Mouse (Mus musculus): Measurements from ENCODE around the gene Phip. TPM values are rescaled to one million over a fixed set of nuclear protein-coding genes. Genes with fewer than 3 reads are reported as not detected.

The Phip gene
- polyA plus RNA-seq (2014; fragmentation: Nextera tagmentation; extraction: Ambion mirVana): 144 and 145 TPM in 2 replicates

- no peaks in the 10 kb centered on the region for H3K27me3 ChIP-seq (ENCODE audit: control insufficient read depth, insufficient read depth, low read length)
- H3K9ac ChIP-seq (ENCODE audit: low read length): peak within 1 kb of the TSS; percentile 99
- 0 out of 2 replicates have a peak, but pooled peaks cover 2% of the 10 kb centered on the region for H3K4me1 ChIP-seq (ENCODE audit: control insufficient read depth, insufficient read depth, low read length)
- H3K4me3 ChIP-seq (ENCODE audit: low read depth, low read length): peak within 1 kb of the TSS; percentile 84
- DNase-seq (ENCODE audit: low spot score): peak; percentile 94
- no peaks in the 10 kb centered on the region for H3K9me3 ChIP-seq (ENCODE audit: control insufficient read depth, low read length)
- H3K27ac ChIP-seq (replicated peaks; ENCODE audit: low read depth, low read length): peak within 1 kb of the TSS; percentile 99
- WGBS: under 1% methylated on average over 64 of the region's 79 CpGs
- H3K4me2 ChIP-seq (ENCODE audit: low read depth, severe bottlenecking): peak within 1 kb of the TSS; percentile 46
- ATAC-seq (ENCODE audit: insufficient number of reproducible peaks, low FRiP score, low TSS enrichment, low read depth): peak; percentile 86
- no peaks in the 10 kb centered on the region for H3K36me3 ChIP-seq (ENCODE audit: control insufficient read depth, insufficient read depth, low read length)
These were observed at the start of gene Phip for GRCm38 (mm10) chr9:82975342-82976215. Phip (minus strand) TSS chr9:82975516.

GRCm38 (mm10) chr9:83023724-83024123, 48.4 kb upstream of the Phip start:
- DNase-seq (ENCODE audit: low spot score): no peak

GRCm38 (mm10) chr9:83014516-83014915, 39.2 kb upstream of the Phip start:
- no peak overlapping the region for H3K27ac ChIP-seq (replicated peaks; ENCODE audit: low read depth, low read length)
- H3K4me1 ChIP-seq (ENCODE audit: control insufficient read depth, insufficient read depth, low read length): no peaks in the 10 kb centered on the region
- ATAC-seq (ENCODE audit: insufficient number of reproducible peaks, low FRiP score, low TSS enrichment, low read depth) (no peak), DNase-seq (ENCODE audit: low spot score) (no peak)
- H3K36me3 ChIP-seq (ENCODE audit: control insufficient read depth, insufficient read depth, low read length): no peaks in the 10 kb centered on the region
- WGBS: 58% methylated on average over 4 of the region's 4 CpGs
- H3K4me3 ChIP-seq (ENCODE audit: low read depth, low read length): no peak overlapping the region
- H3K4me2 ChIP-seq (ENCODE audit: low read depth, severe bottlenecking): no peak overlapping the region
- no peaks in the 10 kb centered on the region for H3K9me3 ChIP-seq (ENCODE audit: control insufficient read depth, low read length)
- no peak overlapping the region for H3K9ac ChIP-seq (ENCODE audit: low read length)
- no peaks in the 10 kb centered on the region for H3K27me3 ChIP-seq (ENCODE audit: control insufficient read depth, insufficient read depth, low read length)

More at GRCm38 (mm10) chr9:83023724-83024123, 48.4 kb upstream of the Phip start:
- H3K9me3 ChIP-seq (ENCODE audit: control insufficient read depth, low read length): no peaks in the 10 kb centered on the region
- no peak overlapping the region for H3K27ac ChIP-seq (replicated peaks; ENCODE audit: low read depth, low read length)
- H3K4me3 ChIP-seq (ENCODE audit: low read depth, low read length): no peak overlapping the region
- H3K4me1 ChIP-seq (ENCODE audit: control insufficient read depth, insufficient read depth, low read length): no peaks in the 10 kb centered on the region
- no peak overlapping the region for H3K9ac ChIP-seq (ENCODE audit: low read length)
- 83% methylated on average over 6 of the region's 6 CpGs for WGBS
- ATAC-seq (ENCODE audit: insufficient number of reproducible peaks, low FRiP score, low TSS enrichment, low read depth): no peak
- H3K27me3 ChIP-seq (ENCODE audit: control insufficient read depth, insufficient read depth, low read length): no peaks in the 10 kb centered on the region
- no peaks in the 10 kb centered on the region for H3K36me3 ChIP-seq (ENCODE audit: control insufficient read depth, insufficient read depth, low read length)
- no peak overlapping the region for H3K4me2 ChIP-seq (ENCODE audit: low read depth, severe bottlenecking)

- H3K27me3 ChIP-seq (ENCODE audit: control insufficient read depth, insufficient read depth, low read length): no peaks in the 10 kb centered on the region
- ATAC-seq (ENCODE audit: insufficient number of reproducible peaks, low FRiP score, low TSS enrichment, low read depth) (no peak), DNase-seq (ENCODE audit: low spot score) (no peak)
- no peaks in the 10 kb centered on the region for H3K36me3 ChIP-seq (ENCODE audit: control insufficient read depth, insufficient read depth, low read length)
- no peak overlapping the region for H3K27ac ChIP-seq (replicated peaks; ENCODE audit: low read depth, low read length)
- H3K9ac ChIP-seq (ENCODE audit: low read length): no peak overlapping the region
- 95% methylated on average over 1 of the region's 1 CpGs for WGBS
- no peaks in the 10 kb centered on the region for H3K9me3 ChIP-seq (ENCODE audit: control insufficient read depth, low read length)
- no peak overlapping the region for H3K4me3 ChIP-seq (ENCODE audit: low read depth, low read length)
- no peaks in the 10 kb centered on the region for H3K4me1 ChIP-seq (ENCODE audit: control insufficient read depth, insufficient read depth, low read length)
- H3K4me2 ChIP-seq (ENCODE audit: low read depth, severe bottlenecking): no peak overlapping the region
These were observed 33.0 kb upstream of the Phip start for GRCm38 (mm10) chr9:83008306-83008705.

- Histone ChIP-seq H3K4me2 (ENCODE audit: low read depth, severe bottlenecking) (no peak overlapping the region), H3K9me3 (ENCODE audit: control insufficient read depth, low read length) (no peaks in the 10 kb centered on the region), H3K9ac (ENCODE audit: low read length) (no peak overlapping the region), H3K27ac (replicated peaks; ENCODE audit: low read depth, low read length) (no peak overlapping the region), H3K27me3 (ENCODE audit: control insufficient read depth, insufficient read depth, low read length) (no peaks in the 10 kb centered on the region), H3K36me3 (ENCODE audit: control insufficient read depth, insufficient read depth, low read length) (no peaks in the 10 kb centered on the region), H3K4me1 (ENCODE audit: control insufficient read depth, insufficient read depth, low read length) (no peaks in the 10 kb centered on the region), H3K4me3 (ENCODE audit: low read depth, low read length) (no peak overlapping the region)
- WGBS: 91% methylated on average over 4 of the region's 4 CpGs
- ATAC-seq (ENCODE audit: insufficient number of reproducible peaks, low FRiP score, low TSS enrichment, low read depth): no peak
- DNase-seq (ENCODE audit: low spot score): no peak
These were observed 26.0 kb upstream of the Phip start for GRCm38 (mm10) chr9:83001342-83001741.

GRCm38 (mm10) chr9:82997765-82998500, 22.6 kb upstream of the Phip start:
- H3K4me2 ChIP-seq (ENCODE audit: low read depth, severe bottlenecking): no peak overlapping the region
- no peak for DNase-seq (ENCODE audit: low spot score)
- H3K36me3 ChIP-seq (ENCODE audit: control insufficient read depth, insufficient read depth, low read length): no peaks in the 10 kb centered on the region
- no peak for ATAC-seq (ENCODE audit: insufficient number of reproducible peaks, low FRiP score, low TSS enrichment, low read depth)
- WGBS: 90% methylated on average over 2 of the region's 2 CpGs
- H3K9ac ChIP-seq (ENCODE audit: low read length): no peak overlapping the region
- H3K27me3 ChIP-seq (ENCODE audit: control insufficient read depth, insufficient read depth, low read length): no peaks in the 10 kb centered on the region
- H3K9me3 ChIP-seq (ENCODE audit: control insufficient read depth, low read length): 0 out of 2 replicates have a peak, but pooled peaks cover 2% of the 10 kb centered on the region
- H3K4me3 ChIP-seq (ENCODE audit: low read depth, low read length): no peak overlapping the region
- no peak overlapping the region for H3K27ac ChIP-seq (replicated peaks; ENCODE audit: low read depth, low read length)
- H3K4me1 ChIP-seq (ENCODE audit: control insufficient read depth, insufficient read depth, low read length): no peaks in the 10 kb centered on the region

- Histone ChIP-seq H3K9ac (ENCODE audit: low read length) (no peak overlapping the region), H3K9me3 (ENCODE audit: control insufficient read depth, low read length) (no peaks in the 10 kb centered on the region), H3K27ac (replicated peaks; ENCODE audit: low read depth, low read length) (0 out of 2 replicates have a peak overlapping the region, but pooled peaks have one; percentile 14), H3K27me3 (ENCODE audit: control insufficient read depth, insufficient read depth, low read length) (no peaks in the 10 kb centered on the region), H3K36me3 (ENCODE audit: control insufficient read depth, insufficient read depth, low read length) (no peaks in the 10 kb centered on the region), H3K4me2 (ENCODE audit: low read depth, severe bottlenecking) (peak overlapping the region; percentile 46; the same call in 1 of the 2 replicates), H3K4me3 (ENCODE audit: low read depth, low read length) (no peak overlapping the region; the same call in 1 of the 2 replicates), H3K4me1 (ENCODE audit: control insufficient read depth, insufficient read depth, low read length) (0 out of 2 replicates have a peak, but pooled peaks cover 2% of the 10 kb centered on the region)
- WGBS: 9% methylated on average over 5 of the region's 5 CpGs
- DNase-seq (ENCODE audit: low spot score) (peak; percentile 62), ATAC-seq (ENCODE audit: insufficient number of reproducible peaks, low FRiP score, low TSS enrichment, low read depth) (no peak)
These were observed 1.6 kb upstream of the Phip start for GRCm38 (mm10) chr9:82976936-82977335.

GRCm38 (mm10) chr9:82976219-82976618, 903 bp upstream of the Phip start:
- H3K4me1 ChIP-seq (ENCODE audit: control insufficient read depth, insufficient read depth, low read length): 0 out of 2 replicates have a peak, but pooled peaks cover 2% of the 10 kb centered on the region
- peak overlapping the region; percentile 46 for H3K4me2 ChIP-seq (ENCODE audit: low read depth, severe bottlenecking)
- WGBS: 1% methylated on average over 9 of the region's 9 CpGs
- H3K4me3 ChIP-seq (ENCODE audit: low read depth, low read length): peak overlapping the region; percentile 84
- no peak for DNase-seq (ENCODE audit: low spot score)
- H3K9me3 ChIP-seq (ENCODE audit: control insufficient read depth, low read length): no peaks in the 10 kb centered on the region
- H3K9ac ChIP-seq (ENCODE audit: low read length): peak overlapping the region; percentile 99
- peak overlapping the region; percentile 99 for H3K27ac ChIP-seq (replicated peaks; ENCODE audit: low read depth, low read length)
- ATAC-seq (ENCODE audit: insufficient number of reproducible peaks, low FRiP score, low TSS enrichment, low read depth): no peak
- H3K27me3 ChIP-seq (ENCODE audit: control insufficient read depth, insufficient read depth, low read length): no peaks in the 10 kb centered on the region
- no peaks in the 10 kb centered on the region for H3K36me3 ChIP-seq (ENCODE audit: control insufficient read depth, insufficient read depth, low read length)

All from limb, embryonic 11.5 days (tissue).